Mouse (Mus musculus) spleen, adult 2 months (tissue): Measurements from ENCODE around the gene Gm9780. TPM values are rescaled to one million over a fixed set of nuclear protein-coding genes. Genes with fewer than 3 reads are reported as not detected.
"Not testable (repeated sequence)": the region's sequence is repeated elsewhere in the genome, so short reads cannot be mapped to it uniquely, and the experiment has no call there.

Source experiments
- DNase-seq, 2 experiments: peaks; one replicate each; pipeline versions ENCODE4 v3.0.0 to v3.0.0-alpha.2; 2012 to 2021; ENCODE audit warnings: low spot score in 2 of 2, low read depth in 1 of 2
- H3K27ac ChIP-seq: fragments of 200-500 bp; 2 replicates; pipeline ENCODE4 v1.5.1; 2012; ENCODE audit warnings: low read length, inconsistent platforms; ENCODE audit not compliant: insufficient read depth
- H3K27me3 ChIP-seq: fragments of 200-500 bp; 2 replicates; pipeline ENCODE4 v1.6.1; 2012; ENCODE audit warnings: mild to moderate bottlenecking, moderate library complexity, low read length, inconsistent platforms; ENCODE audit not compliant: control insufficient read depth, insufficient read depth
- H3K36me3 ChIP-seq: fragments of 200-500 bp; 2 replicates; pipeline ENCODE4 v1.6.1; 2012; ENCODE audit warnings: mild to moderate bottlenecking, low read length, inconsistent platforms; ENCODE audit not compliant: control insufficient read depth, insufficient read depth
- H3K4me1 ChIP-seq: fragments of 200-500 bp; 2 replicates; pipeline ENCODE4 v1.6.1; 2011; ENCODE audit warnings: inconsistent platforms; ENCODE audit not compliant: control insufficient read depth, insufficient read depth, insufficient read length
- H3K4me3 ChIP-seq: fragments of 200-500 bp; 2 replicates; pipeline ENCODE4 v1.5.1; 2011; ENCODE audit warnings: mild to moderate bottlenecking, inconsistent platforms; ENCODE audit not compliant: insufficient read depth, insufficient read length; ENCODE audit errors: extremely low read depth
- WGBS: fragments of 180-500 bp; shearing (Covaris S2); methylation state at CpG from one replicate; pipeline ENCODE4 v1.1.7; 2018; 5-methylcytosine and 5-hydroxymethylcytosine counted together
- polyA plus RNA-seq: library from polyadenylated mRNA; depleted of rRNA; stranded (reverse); fragments of >200 nt; gene quantifications from 2 replicates; pipeline ENCODE4 v1.2.3, GENCODE M21; 2012

The Gm9780 gene
- polyA plus RNA-seq, 1 experiment = 73.5 TPM

- no CpG with 5 or more reads among the region's 5 CpGs for whole genome bisulfite sequencing
- not testable (repeated sequence) for H3K27me3 ChIP-seq, H3K27ac ChIP-seq, H3K36me3 ChIP-seq, H3K4me1 ChIP-seq, H3K4me3 ChIP-seq, DNase-seq
Measured at GRCm38 (mm10) chr14:26045007-26045406, 2.5 kb upstream of the Gm9780 start.

- not testable (repeated sequence) for H3K36me3 ChIP-seq, H3K27ac ChIP-seq, H3K4me3 ChIP-seq, H3K27me3 ChIP-seq, H3K4me1 ChIP-seq, DNase-seq
- no CpG with 5 or more reads among the region's 6 CpGs for WGBS
Measured at GRCm38 (mm10) chr14:26035439-26035838, 7.1 kb downstream of the Gm9780 start.

GRCm38 (mm10) chr14:26034364-26034763 is 8.1 kb downstream of the Gm9780 start:
- H3K36me3 ChIP-seq, H3K27ac ChIP-seq: not testable (repeated sequence)
- WGBS = no CpG with 5 or more reads among the region's 3 CpGs

GRCm38 (mm10) chr14:26025653-26026052 is 16.9 kb downstream of the Gm9780 start:
- H3K4me1 ChIP-seq, DNase-seq, H3K27me3 ChIP-seq, H3K27ac ChIP-seq, H3K4me3 ChIP-seq, H3K36me3 ChIP-seq: not testable (repeated sequence)
- no CpG with 5 or more reads among the region's 12 CpGs for WGBS

More at GRCm38 (mm10) chr14:26034364-26034763, 8.1 kb downstream of the Gm9780 start:
- H3K27me3 ChIP-seq, H3K4me3 ChIP-seq, DNase-seq, H3K4me1 ChIP-seq: not testable (repeated sequence)

DNA sequence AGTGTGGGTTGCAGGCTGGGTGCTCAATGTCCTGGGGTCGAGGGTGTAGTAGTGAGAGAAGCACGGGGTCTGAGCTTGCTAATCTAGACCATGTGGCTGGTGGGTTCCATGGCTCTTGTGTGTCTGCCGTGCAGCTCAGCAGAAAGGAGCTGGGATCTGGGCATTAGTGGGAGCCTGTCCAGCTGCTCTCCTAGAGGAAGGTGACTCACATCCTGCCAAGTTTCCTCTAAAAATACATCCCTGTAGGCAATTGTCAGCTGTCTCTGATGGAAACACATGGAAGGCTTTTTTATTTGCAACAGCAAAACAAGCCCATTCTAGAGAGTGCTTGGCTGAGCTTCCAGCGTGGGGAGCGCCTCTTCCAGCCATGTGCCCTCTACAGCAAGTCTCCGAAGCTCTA is 19.7 kb downstream of the Gm9780 start:
- H3K27ac ChIP-seq, H3K4me3 ChIP-seq, H3K27me3 ChIP-seq, H3K4me1 ChIP-seq, H3K36me3 ChIP-seq, DNase-seq: not testable (repeated sequence)
- no CpG with 5 or more reads among the region's 6 CpGs for WGBS

- not testable (repeated sequence) for H3K36me3 ChIP-seq, H3K27me3 ChIP-seq, H3K27ac ChIP-seq, DNase-seq, H3K4me1 ChIP-seq, H3K4me3 ChIP-seq
- WGBS = no CpG with 5 or more reads among the region's 9 CpGs
Measured at GRCm38 (mm10) chr14:26021555-26021954, 21.0 kb downstream of the Gm9780 start.

DNA sequence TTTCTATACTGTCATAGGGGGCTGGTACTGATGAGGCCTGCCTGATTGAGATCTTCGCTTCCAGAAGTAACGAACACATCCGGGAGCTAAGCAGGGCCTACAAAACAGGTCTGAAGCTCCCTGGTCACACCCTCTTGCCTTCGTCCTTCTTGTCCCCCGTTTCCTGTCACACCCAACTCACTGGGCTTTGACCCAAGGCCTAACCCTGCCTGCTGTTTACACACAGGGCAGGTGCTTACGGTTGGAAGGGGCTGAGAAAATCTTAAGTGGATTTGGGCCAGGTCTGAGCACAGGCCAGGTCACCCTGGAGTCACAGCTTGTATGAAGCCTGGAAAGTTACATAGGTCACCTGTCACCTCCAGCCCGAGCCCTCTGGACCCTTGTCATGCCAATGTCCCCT is 26.1 kb downstream of the Gm9780 start:
- no CpG with 5 or more reads among the region's 7 CpGs for WGBS

GRCm38 (mm10) chr14:26007462-26007861 is 35.0 kb downstream of the Gm9780 start:
- H3K4me3 ChIP-seq, H3K4me1 ChIP-seq, DNase-seq, H3K27ac ChIP-seq, H3K27me3 ChIP-seq, H3K36me3 ChIP-seq: not testable (repeated sequence)
- no CpG with 5 or more reads among the region's 2 CpGs for WGBS

More for the DNA sequence above, 26.1 kb downstream of the Gm9780 start:
- H3K27ac ChIP-seq, H3K4me1 ChIP-seq, H3K36me3 ChIP-seq, H3K27me3 ChIP-seq, H3K4me3 ChIP-seq, DNase-seq: not testable (repeated sequence)

GRCm38 (mm10) chr14:25981880-25982279 is 60.6 kb downstream of the Gm9780 start:
- H3K4me3 ChIP-seq, H3K36me3 ChIP-seq, H3K27me3 ChIP-seq, H3K4me1 ChIP-seq, H3K27ac ChIP-seq, DNase-seq: not testable (repeated sequence)
- 80% methylated on average over 6 of the region's 9 CpGs for WGBS

- H3K4me1 ChIP-seq, H3K27ac ChIP-seq, H3K27me3 ChIP-seq, H3K36me3 ChIP-seq, H3K4me3 ChIP-seq, DNase-seq: not testable (repeated sequence)
- WGBS = 15% methylated on average over 8 of the region's 13 CpGs
Measured at GRCm38 (mm10) chr14:25979242-25979941, 63.1 kb downstream of the Gm9780 start.
